Mouse (Mus musculus): ENCODE measurements around the gene A730046J19Rik. TPM values are rescaled to one million over a fixed set of nuclear protein-coding genes. Genes with fewer than 3 reads are reported as not detected.

The A730046J19Rik gene
- total and polyA plus RNA-seq, 3 experiments, result not detected

GRCm38 (mm10) chrX:144136281-144136680 lies 17.2 kb upstream of the A730046J19Rik start:
- Histone ChIP-seq H3K36me3 (ENCODE audit: control insufficient read depth in 1 of 2, insufficient read depth in 2 of 2, low read length in 2 of 2) (no peaks in the 10 kb centered on the region), H3K4me3 (ENCODE audit: control insufficient read depth in 1 of 2, insufficient read depth in 1 of 2, low read depth in 2 of 2, low read length in 2 of 2) (no peak overlapping the region), H3K9ac (ENCODE audit: control insufficient read depth, low read depth, low read length, poor library complexity, severe bottlenecking) (no peak overlapping the region), H3K27me3 (ENCODE audit: control insufficient read depth in 1 of 2, insufficient read depth in 2 of 2, low read length in 2 of 2) (no peaks in the 10 kb centered on the region), H3K79me2 (ENCODE audit: control insufficient read depth, insufficient read depth, low read length, poor library complexity) (no peaks in the 10 kb centered on the region), H3K9me3 (replicated peaks; ENCODE audit: insufficient read depth, low read length) (no peaks in the 10 kb centered on the region), H3K4me1 (ENCODE audit: control insufficient read depth in 1 of 2, insufficient read depth in 2 of 2, low read length in 2 of 2) (no peaks in the 10 kb centered on the region), H3K27ac (ENCODE audit: control insufficient read depth, low read depth, low read length) (no peak overlapping the region)
- no peak for DNase-seq (ENCODE audit: low read depth, low spot score)
- no peak for TF ChIP-seq POLR2A (IDR thresholded peaks at IDR 0.05; ENCODE audit: control insufficient read depth in 1 of 2, insufficient read depth in 1 of 2, low read depth in 1 of 2, low read length in 2 of 2, poor library complexity in 1 of 2)
- no peak for TF ChIP-seq ETS1 (IDR thresholded peaks at IDR 0.05; ENCODE audit: low read depth, low read length)
- TF ChIP-seq UBTF (IDR thresholded peaks at IDR 0.05; ENCODE audit: borderline replicate concordance, insufficient read depth, low read depth, low read length), result no peak
- no peak for TF ChIP-seq MYC (IDR thresholded peaks at IDR 0.05; ENCODE audit: low read depth, low read length)
- TF ChIP-seq SIN3A (IDR thresholded peaks at IDR 0.05; ENCODE audit: low read length), result no peak
- TF ChIP-seq CTCF (IDR thresholded peaks at IDR 0.05 in 2 of 3, conservative IDR thresholded peaks at IDR 0.05 in 1 of 3; ENCODE audit: control insufficient read depth in 1 of 3, insufficient read depth in 1 of 3, low read depth in 2 of 3, low read length in 3 of 3, poor library complexity in 1 of 3, severe bottlenecking in 1 of 3), result no peak
- no peak for TF ChIP-seq TAL1 (IDR thresholded peaks at IDR 0.05; ENCODE audit: low read length)
- TF ChIP-seq MAX (IDR thresholded peaks at IDR 0.05; ENCODE audit: low read length), result no peak
- TF ChIP-seq ZNF384 (IDR thresholded peaks at IDR 0.05; ENCODE audit: low read depth, low read length), result no peak
- no peak for TF ChIP-seq ELF1 (IDR thresholded peaks at IDR 0.05; ENCODE audit: low read depth, low read length)
- TF ChIP-seq E2F4 (IDR thresholded peaks at IDR 0.05; ENCODE audit: borderline replicate concordance, low read depth, low read length), result no peak
- TF ChIP-seq POLR2AphosphoS5 (IDR thresholded peaks at IDR 0.05; ENCODE audit: borderline replicate concordance, low read depth, low read length), result no peak
- no peak for TF ChIP-seq MYB (IDR thresholded peaks at IDR 0.05; ENCODE audit: low read depth, low read length)
- TF ChIP-seq CHD2 (IDR thresholded peaks at IDR 0.05; ENCODE audit: low read length), result no peak
- TF ChIP-seq ZKSCAN1 (IDR thresholded peaks at IDR 0.05; ENCODE audit: low read depth, low read length), result no peak

- DNase-seq (ENCODE audit: low read depth, low spot score), result no peak
- Histone ChIP-seq H3K4me1 (ENCODE audit: control insufficient read depth in 1 of 2, insufficient read depth in 2 of 2, low read length in 2 of 2) (no peaks in the 10 kb centered on the region), H3K9ac (ENCODE audit: control insufficient read depth, low read depth, low read length, poor library complexity, severe bottlenecking) (no peak overlapping the region), H3K27me3 (ENCODE audit: control insufficient read depth in 1 of 2, insufficient read depth in 2 of 2, low read length in 2 of 2) (no peaks in the 10 kb centered on the region), H3K79me2 (ENCODE audit: control insufficient read depth, insufficient read depth, low read length, poor library complexity) (no peaks in the 10 kb centered on the region), H3K4me3 (ENCODE audit: control insufficient read depth in 1 of 2, insufficient read depth in 1 of 2, low read depth in 2 of 2, low read length in 2 of 2) (no peak overlapping the region), H3K36me3 (ENCODE audit: control insufficient read depth in 1 of 2, insufficient read depth in 2 of 2, low read length in 2 of 2) (no peaks in the 10 kb centered on the region), H3K9me3 (replicated peaks; ENCODE audit: insufficient read depth, low read length) (no peaks in the 10 kb centered on the region), H3K27ac (ENCODE audit: control insufficient read depth, low read depth, low read length) (no peak overlapping the region)
- TF ChIP-seq MYC (IDR thresholded peaks at IDR 0.05; ENCODE audit: low read depth, low read length) (no peak), GABPA (IDR thresholded peaks at IDR 0.05; ENCODE audit: low read depth, low read length) (no peak), ETS1 (IDR thresholded peaks at IDR 0.05; ENCODE audit: low read depth, low read length) (no peak), UBTF (IDR thresholded peaks at IDR 0.05; ENCODE audit: borderline replicate concordance, insufficient read depth, low read depth, low read length) (no peak), TBP (IDR thresholded peaks at IDR 0.05; ENCODE audit: low read depth, low read length) (no peak), USF1 (IDR thresholded peaks at IDR 0.05; ENCODE audit: low read depth, low read length) (no peak), JUND (IDR thresholded peaks at IDR 0.05; ENCODE audit: low read depth, low read length) (no peak), GATA1 (IDR thresholded peaks at IDR 0.05; ENCODE audit: low read depth, low read length) (no peak), RAD21 (IDR thresholded peaks at IDR 0.05; ENCODE audit: low read depth, low read length) (no peak), TCF12 (IDR thresholded peaks at IDR 0.05; ENCODE audit: low read depth, low read length) (no peak), ZKSCAN1 (IDR thresholded peaks at IDR 0.05; ENCODE audit: low read depth, low read length) (no peak)
Measured at GRCm38 (mm10) chrX:144149987-144150386, 3.5 kb upstream of the A730046J19Rik start.

All from MEL (cell line).